Mouse (Mus musculus) induced T-regulatory cell, adult 2 months (primary cell): ENCODE results near the gene Ush1g.
A peak's percentile ranks its signal among the peaks of the same experiment; 100 is the strongest.

Source experiments
- DNase-seq: peaks from one replicate; pipeline ENCODE4 v3.0.0-alpha.2; 2012; ENCODE audit warnings: low read depth

The Ush1g gene

GRCm38 (mm10) chr11:115269330-115270066 lies 52.3 kb downstream of the Ush1g start:
- no peak for DNase-seq

DNA sequence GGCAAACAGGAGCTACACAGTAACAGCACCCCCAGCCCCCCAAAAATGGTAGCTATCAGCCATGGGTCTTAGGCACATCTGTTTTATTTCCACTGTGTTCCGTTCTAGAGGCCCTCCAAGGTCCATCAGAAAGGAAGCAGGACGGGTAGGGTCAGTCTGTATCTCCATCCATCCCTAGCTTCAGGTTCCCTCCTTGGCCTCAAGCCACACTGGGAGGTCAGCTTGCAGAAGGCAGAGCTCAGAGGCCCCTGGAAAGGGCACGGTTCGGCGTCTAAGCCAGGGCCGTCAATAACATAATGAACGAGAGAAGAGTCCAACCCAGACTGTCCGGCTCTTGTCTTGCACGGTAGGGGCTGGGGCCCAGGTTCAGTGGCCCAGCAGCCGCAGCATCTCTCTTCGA lies 53.9 kb downstream of the Ush1g start:
- no peak for DNase-seq

- no peak for DNase-seq
Measured at GRCm38 (mm10) chr11:115267061-115267883, 54.6 kb downstream of the Ush1g start, which contains the start of gene Grin2c. Grin2c (minus strand) TSS chr11:115267243.

DNA sequence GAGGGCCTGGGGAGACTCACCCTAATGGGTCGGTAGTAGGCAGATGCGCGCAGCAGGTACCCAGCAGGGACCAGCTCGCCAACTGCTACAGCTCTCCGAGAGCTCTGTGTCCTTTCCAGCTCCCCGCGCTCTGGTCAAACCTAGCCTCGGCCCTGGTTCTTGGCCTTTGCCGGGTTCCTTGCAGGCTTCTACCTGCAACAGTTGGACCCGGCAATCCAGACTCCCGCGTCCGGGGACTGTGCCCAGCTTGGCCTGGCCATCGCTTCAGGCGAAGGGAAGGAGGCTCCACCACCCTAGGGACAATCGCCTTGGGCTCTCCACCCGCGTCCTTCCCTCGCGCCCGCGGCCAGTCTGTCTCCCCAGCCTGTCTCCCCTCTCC lies 55.5 kb downstream of the Ush1g start:
- DNase-seq: no peak

DNA sequence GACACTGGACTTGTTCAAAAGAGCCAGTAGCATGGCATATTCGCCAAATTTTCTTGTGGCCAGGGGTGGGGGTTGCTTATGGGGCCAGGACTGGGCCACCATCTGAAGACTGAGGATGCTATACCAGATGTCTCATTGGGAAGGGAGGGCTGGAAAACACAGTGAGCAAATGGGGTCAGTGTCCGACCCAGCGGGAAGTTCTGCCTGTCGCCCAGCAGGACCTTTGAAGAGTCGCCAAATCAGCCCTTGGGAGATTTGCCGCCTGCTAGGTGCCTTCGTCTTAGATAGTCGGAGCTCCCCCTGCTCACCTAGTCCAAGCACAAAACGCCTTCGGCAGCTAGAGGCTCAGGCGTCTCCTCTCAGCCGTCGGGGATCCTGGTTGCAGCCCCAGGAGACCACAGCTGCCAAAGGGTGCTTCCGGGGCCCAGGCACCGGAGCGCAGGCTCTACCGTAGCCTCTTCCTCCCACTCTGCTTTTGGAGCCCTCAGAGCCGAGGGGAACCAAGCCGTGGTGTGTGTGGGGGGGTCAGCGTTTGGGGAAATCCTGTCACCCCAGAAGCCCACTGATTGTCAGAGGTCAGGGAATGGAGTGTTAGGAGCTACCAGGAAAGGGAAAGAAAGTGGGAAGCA lies 56.0 kb downstream of the Ush1g start:
- peak; percentile 51 for DNase-seq
